Mouse (Mus musculus): ENCODE measurements around the gene Ptprg. TPM values are rescaled to one million over a fixed set of nuclear protein-coding genes. Genes with fewer than 3 reads are reported as not detected.

The Ptprg gene
- total and polyA plus RNA-seq, 2 experiments from 2014 or later = 28.5 to 88.7 TPM

DNA sequence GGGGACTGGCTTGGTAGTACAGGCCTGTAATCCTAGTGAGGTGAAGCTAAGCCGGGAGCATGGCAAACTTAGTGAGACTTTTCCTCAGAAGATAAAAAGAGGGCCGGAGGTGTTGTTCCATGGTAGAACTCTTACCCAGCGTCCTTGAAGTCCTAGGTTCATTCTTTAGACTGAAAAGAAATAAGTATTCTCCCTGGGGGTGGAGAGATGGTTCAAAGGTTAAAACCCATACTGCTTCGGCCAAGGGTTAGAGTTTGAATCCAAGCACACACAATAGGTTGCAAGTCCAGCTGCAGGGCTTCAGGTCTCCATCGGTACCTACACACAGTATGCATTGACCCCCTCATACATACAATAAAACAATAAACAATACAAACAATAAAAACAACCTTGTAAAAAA lies 10.3 kb downstream of the Ptprg start:
- DNase-seq = no peak
- ATAC-seq = no peak
- no peak overlapping the region for H3K4me2 ChIP-seq (ENCODE audit: low read depth)
- H3K27ac ChIP-seq (ENCODE audit: low read depth, low read length) = no peak overlapping the region
- no peaks in the 10 kb centered on the region for H3K27me3 ChIP-seq (ENCODE audit: insufficient read depth, low read length)
- H3K4me3 ChIP-seq (ENCODE audit: low read depth, low read length) = no peak overlapping the region
- no peaks in the 10 kb centered on the region for H3K36me3 ChIP-seq (ENCODE audit: insufficient read depth)
- no peak overlapping the region for H3K9ac ChIP-seq
- H3K9me3 ChIP-seq (ENCODE audit: low read length) = no peaks in the 10 kb centered on the region
- WGBS = 95% methylated on average over 5 of the region's 5 CpGs
- TF ChIP-seq CTCF (IDR thresholded peaks at IDR 0.05; ENCODE audit: low read depth) = no peak
- no peaks in the 10 kb centered on the region for H3K4me1 ChIP-seq (ENCODE audit: insufficient read depth)

DNA sequence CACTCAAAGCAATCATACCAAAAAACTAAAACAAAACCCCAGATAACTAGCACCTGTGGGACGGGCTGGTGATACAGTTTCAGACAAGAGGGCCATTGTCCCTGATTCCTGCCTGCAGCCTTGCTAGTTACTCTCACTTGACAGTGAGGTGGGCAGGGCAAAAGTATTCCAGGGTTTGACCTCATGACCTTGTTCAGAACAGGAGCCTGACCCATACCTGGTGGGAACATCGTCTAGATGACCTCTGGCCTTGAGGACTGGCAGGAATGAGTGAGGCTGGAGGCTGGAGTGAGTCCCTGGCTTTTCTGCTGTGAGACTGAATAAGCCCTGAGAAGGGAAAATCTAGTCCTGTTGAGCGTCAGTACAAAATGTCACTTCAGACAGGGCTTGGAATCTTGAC lies 11.1 kb downstream of the Ptprg start:
- H3K4me2 ChIP-seq (ENCODE audit: low read depth) = no peak overlapping the region
- no peak for TF ChIP-seq CTCF (IDR thresholded peaks at IDR 0.05; ENCODE audit: low read depth)
- DNase-seq (no peak), ATAC-seq (no peak)
- no peaks in the 10 kb centered on the region for H3K9me3 ChIP-seq (ENCODE audit: low read length)
- H3K36me3 ChIP-seq (ENCODE audit: insufficient read depth) = no peaks in the 10 kb centered on the region
- H3K27me3 ChIP-seq (ENCODE audit: insufficient read depth, low read length) = no peaks in the 10 kb centered on the region
- H3K4me3 ChIP-seq (ENCODE audit: low read depth, low read length) = no peak overlapping the region
- no peaks in the 10 kb centered on the region for H3K4me1 ChIP-seq (ENCODE audit: insufficient read depth)
- WGBS = 93% methylated on average over 3 of the region's 3 CpGs
- no peak overlapping the region for H3K27ac ChIP-seq (ENCODE audit: low read depth, low read length)
- no peak overlapping the region for H3K9ac ChIP-seq

DNA sequence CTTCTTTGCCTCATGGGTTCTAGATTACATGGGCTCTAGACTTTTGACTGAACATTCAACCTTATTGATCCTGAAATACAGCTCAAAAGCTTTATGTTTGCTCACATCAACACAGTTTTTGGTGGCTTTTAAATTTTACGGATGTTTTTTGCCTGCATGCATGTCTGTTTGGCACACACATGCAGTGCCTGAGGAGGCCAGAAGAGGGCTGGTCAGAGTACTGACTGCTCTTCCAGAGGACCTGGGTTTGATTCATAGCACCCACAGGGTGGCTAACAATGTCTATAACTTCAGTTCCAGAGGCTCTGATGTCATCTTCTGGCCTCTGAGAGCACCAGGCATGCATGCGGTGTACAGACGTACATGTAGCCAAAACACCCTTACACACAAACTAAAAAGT lies 12.0 kb downstream of the Ptprg start:
- no peak for DNase-seq
- Histone ChIP-seq H3K4me3 (ENCODE audit: low read depth, low read length) (no peak overlapping the region), H3K4me1 (ENCODE audit: insufficient read depth) (no peaks in the 10 kb centered on the region), H3K4me2 (ENCODE audit: low read depth) (no peak overlapping the region), H3K36me3 (ENCODE audit: insufficient read depth) (no peaks in the 10 kb centered on the region), H3K9me3 (ENCODE audit: low read length) (no peaks in the 10 kb centered on the region), H3K9ac (no peak overlapping the region), H3K27ac (ENCODE audit: low read depth, low read length) (no peak overlapping the region), H3K27me3 (ENCODE audit: insufficient read depth, low read length) (no peaks in the 10 kb centered on the region)
- no peak for ATAC-seq
- 97% methylated on average over 3 of the region's 3 CpGs for WGBS
- TF ChIP-seq CTCF (IDR thresholded peaks at IDR 0.05; ENCODE audit: low read depth) = no peak

DNA sequence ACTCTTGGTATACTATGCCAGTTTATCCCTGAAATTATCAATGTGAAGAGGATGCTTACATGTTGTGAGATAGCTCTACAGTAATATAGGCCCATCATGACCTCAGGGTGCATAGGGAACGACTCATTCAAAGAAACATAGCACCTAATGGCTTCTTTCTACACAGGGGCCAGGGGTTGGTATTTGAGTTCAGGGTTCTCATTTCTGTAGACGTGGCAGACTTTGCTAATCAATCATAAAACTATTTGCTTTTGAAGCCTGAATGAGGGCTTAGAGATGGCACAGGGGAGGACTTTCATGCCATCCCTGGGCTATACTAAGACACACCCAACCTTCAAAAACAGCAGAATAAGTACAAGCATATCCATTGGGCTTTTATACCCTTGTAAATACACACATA lies 16.4 kb downstream of the Ptprg start:
- DNase-seq (no peak), ATAC-seq (no peak)
- Histone ChIP-seq H3K9me3 (ENCODE audit: low read length) (no peaks in the 10 kb centered on the region), H3K27ac (ENCODE audit: low read depth, low read length) (no peak overlapping the region), H3K4me2 (ENCODE audit: low read depth) (no peak overlapping the region), H3K9ac (no peak overlapping the region), H3K27me3 (ENCODE audit: insufficient read depth, low read length) (no peaks in the 10 kb centered on the region), H3K36me3 (ENCODE audit: insufficient read depth) (no peaks in the 10 kb centered on the region), H3K4me1 (ENCODE audit: insufficient read depth) (no peaks in the 10 kb centered on the region), H3K4me3 (ENCODE audit: low read depth, low read length) (no peak overlapping the region)
- whole genome bisulfite sequencing = 89% methylated on average over 2 of the region's 2 CpGs
- TF ChIP-seq CTCF (IDR thresholded peaks at IDR 0.05; ENCODE audit: low read depth) = no peak

DNA sequence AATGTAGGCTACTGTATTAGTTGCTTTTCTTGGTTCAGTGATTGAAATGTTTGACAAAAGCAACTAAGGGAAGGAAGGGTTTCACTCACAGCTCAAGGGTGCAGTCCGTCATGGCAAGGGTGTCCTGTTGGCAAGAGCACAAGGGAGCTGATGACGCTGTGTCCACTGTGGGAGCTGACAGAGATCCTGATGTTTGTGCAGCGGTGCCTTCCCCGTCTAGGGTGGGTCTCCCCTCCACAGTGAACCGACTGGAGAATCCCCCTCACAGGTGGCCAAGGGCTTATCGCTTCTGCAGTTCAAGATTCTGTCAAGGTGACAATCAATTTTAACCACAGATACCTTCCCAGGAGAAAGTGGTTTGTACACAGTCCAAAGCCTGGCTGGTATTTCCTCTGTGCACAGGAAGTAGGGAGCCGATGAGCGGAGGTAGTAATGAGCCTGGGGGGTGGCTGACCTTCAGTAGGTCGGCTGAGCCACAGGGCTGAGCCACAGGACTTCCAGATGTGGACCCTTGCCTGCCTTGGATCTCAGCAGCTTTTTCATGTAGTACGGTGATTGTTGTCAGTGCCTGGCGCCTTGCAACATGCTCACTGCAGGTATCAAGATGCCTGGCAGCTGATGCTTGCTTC lies 18.5 kb downstream of the Ptprg start:
- 88% methylated on average over 11 of the region's 11 CpGs for WGBS
- no peak for ATAC-seq
- DNase-seq = no peak
- H3K4me2 ChIP-seq (ENCODE audit: low read depth) = no peak overlapping the region
- TF ChIP-seq CTCF (IDR thresholded peaks at IDR 0.05; ENCODE audit: low read depth) = no peak
- no peaks in the 10 kb centered on the region for H3K27me3 ChIP-seq (ENCODE audit: insufficient read depth, low read length)
- no peaks in the 10 kb centered on the region for H3K4me1 ChIP-seq (ENCODE audit: insufficient read depth)
- no peaks in the 10 kb centered on the region for H3K9me3 ChIP-seq (ENCODE audit: low read length)
- H3K27ac ChIP-seq (ENCODE audit: low read depth, low read length) = no peak overlapping the region
- no peak overlapping the region for H3K4me3 ChIP-seq (ENCODE audit: low read depth, low read length)
- H3K36me3 ChIP-seq (ENCODE audit: insufficient read depth) = no peaks in the 10 kb centered on the region
- no peak overlapping the region for H3K9ac ChIP-seq

DNA sequence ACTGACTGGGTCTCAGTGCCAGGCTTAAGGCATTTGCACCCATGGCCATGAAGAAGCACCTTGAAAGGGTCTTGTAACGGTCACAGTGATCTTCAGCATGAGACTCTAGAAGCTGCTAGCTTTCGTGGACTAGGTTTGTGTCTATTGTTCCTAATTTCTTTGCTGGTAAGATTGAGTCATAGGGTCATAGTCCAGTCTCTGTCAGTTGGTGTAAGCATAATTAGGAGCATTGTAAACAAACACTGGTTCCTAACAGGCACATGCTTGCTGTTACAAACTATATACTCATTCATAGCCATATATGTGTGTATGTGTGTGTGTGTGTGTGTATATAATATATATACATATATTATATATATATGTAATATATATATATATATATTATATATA lies 19.1 kb downstream of the Ptprg start:
- Histone ChIP-seq H3K4me1 (ENCODE audit: insufficient read depth) (0 out of 2 replicates have a peak, but pooled peaks cover 2% of the 10 kb centered on the region), H3K9ac (no peak overlapping the region), H3K4me3 (ENCODE audit: low read depth, low read length) (no peak overlapping the region), H3K27me3 (ENCODE audit: insufficient read depth, low read length) (no peaks in the 10 kb centered on the region), H3K36me3 (ENCODE audit: insufficient read depth) (no peaks in the 10 kb centered on the region), H3K4me2 (ENCODE audit: low read depth) (no peak overlapping the region), H3K9me3 (ENCODE audit: low read length) (no peaks in the 10 kb centered on the region), H3K27ac (ENCODE audit: low read depth, low read length) (no peak overlapping the region)
- WGBS = 89% methylated on average over 2 of the region's 2 CpGs
- DNase-seq (no peak), ATAC-seq (no peak)
- TF ChIP-seq CTCF (IDR thresholded peaks at IDR 0.05; ENCODE audit: low read depth) = no peak

DNA sequence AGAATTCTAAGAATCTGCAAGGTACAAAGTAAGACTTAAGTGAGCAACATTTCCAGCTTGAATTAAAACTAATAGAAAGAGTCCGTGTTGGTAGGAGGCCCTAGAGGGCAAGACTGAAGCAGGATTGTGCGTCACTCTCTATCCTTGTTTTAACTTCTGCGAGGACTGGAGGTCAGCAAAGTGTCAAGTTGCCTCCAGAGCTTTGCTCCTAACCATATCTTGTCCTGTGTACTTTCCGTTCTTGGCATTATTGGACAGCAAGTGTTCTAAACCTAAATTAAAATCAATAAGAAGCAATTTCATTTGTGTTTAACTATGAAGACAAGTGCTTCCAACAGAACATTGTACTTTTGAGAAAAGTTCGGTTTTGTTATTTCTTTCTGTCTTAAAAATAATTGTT lies 20.4 kb downstream of the Ptprg start:
- WGBS = 66% methylated on average over 5 of the region's 5 CpGs
- ATAC-seq = no peak
- Histone ChIP-seq H3K4me3 (ENCODE audit: low read depth, low read length) (no peak overlapping the region), H3K36me3 (ENCODE audit: insufficient read depth) (no peaks in the 10 kb centered on the region), H3K27me3 (ENCODE audit: insufficient read depth, low read length) (no peaks in the 10 kb centered on the region), H3K27ac (ENCODE audit: low read depth, low read length) (no peak overlapping the region), H3K9me3 (ENCODE audit: low read length) (no peaks in the 10 kb centered on the region), H3K4me1 (ENCODE audit: insufficient read depth) (peaks cover 7% of the 10 kb centered on the region; the same call in 1 of the 2 replicates), H3K4me2 (ENCODE audit: low read depth) (no peak overlapping the region), H3K9ac (no peak overlapping the region)
- DNase-seq = no peak
- TF ChIP-seq CTCF (IDR thresholded peaks at IDR 0.05; ENCODE audit: low read depth) = no peak
